Mouse (Mus musculus) lung, postnatal 36 days (tissue): ENCODE results near the gene Pink1.
A peak's percentile ranks its signal among the peaks of the same experiment; 100 is the strongest.

Experiments
- DNase-seq: peaks from one replicate; pipeline ENCODE4 v3.0.0; 2022; ENCODE audit warnings: mixed read lengths

The Pink1 gene

GRCm38 (mm10) chr4:138312105-138312504 is 14.0 kb downstream of the Pink1 start:
- DNase-seq, result no peak

DNA sequence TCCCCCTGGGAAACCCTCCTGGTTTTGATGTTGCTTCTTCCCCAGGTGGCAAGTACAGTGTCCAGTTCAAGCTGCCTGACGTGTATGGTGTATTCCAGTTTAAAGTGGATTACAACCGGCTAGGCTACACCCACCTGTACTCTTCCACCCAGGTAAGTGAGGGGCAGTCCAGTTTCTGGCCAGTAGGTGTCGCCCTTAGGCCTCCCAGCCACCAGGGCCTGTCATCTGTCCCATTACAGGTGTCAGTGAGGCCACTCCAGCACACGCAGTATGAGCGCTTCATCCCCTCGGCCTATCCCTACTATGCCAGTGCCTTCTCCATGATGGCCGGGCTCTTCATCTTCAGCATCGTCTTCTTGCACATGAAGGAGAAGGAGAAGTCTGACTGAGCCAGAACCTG is 14.5 kb downstream of the Pink1 start:
- DNase-seq, result peak; percentile 68

DNA sequence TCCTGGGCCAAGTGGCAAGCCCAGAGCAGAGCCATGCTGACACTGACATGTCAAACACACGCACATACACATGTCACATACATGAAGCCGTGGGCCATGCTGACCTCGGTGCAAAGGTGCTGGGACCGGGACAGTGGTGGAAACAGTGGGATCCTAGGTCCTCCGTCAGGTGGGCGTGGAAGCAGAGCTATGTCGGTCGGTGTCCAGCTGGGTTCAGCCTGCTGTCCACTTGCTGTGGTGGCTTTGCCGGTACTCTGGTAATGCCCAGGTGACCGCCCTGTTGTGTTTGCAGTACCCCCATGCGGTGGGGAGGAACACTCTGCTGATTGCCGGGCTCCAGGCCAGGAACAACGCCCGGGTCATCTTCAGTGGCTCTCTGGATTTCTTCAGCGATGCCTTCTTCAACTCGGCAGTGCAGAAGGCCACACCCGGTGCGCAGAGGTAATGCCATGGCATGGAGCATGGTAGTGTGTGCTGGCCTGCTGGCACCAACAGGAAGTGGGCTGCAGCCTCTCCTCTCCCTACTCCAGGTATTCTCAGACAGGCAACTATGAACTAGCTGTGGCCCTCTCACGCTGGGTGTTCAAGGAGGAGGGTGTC is 15.7 kb downstream of the Pink1 start:
- no peak for DNase-seq

- no peak for DNase-seq
Observed at GRCm38 (mm10) chr4:138307739-138308138, 18.4 kb downstream of the Pink1 start.

- DNase-seq, result no peak
Observed at GRCm38 (mm10) chr4:138307025-138307424, 19.1 kb downstream of the Pink1 start.

DNA sequence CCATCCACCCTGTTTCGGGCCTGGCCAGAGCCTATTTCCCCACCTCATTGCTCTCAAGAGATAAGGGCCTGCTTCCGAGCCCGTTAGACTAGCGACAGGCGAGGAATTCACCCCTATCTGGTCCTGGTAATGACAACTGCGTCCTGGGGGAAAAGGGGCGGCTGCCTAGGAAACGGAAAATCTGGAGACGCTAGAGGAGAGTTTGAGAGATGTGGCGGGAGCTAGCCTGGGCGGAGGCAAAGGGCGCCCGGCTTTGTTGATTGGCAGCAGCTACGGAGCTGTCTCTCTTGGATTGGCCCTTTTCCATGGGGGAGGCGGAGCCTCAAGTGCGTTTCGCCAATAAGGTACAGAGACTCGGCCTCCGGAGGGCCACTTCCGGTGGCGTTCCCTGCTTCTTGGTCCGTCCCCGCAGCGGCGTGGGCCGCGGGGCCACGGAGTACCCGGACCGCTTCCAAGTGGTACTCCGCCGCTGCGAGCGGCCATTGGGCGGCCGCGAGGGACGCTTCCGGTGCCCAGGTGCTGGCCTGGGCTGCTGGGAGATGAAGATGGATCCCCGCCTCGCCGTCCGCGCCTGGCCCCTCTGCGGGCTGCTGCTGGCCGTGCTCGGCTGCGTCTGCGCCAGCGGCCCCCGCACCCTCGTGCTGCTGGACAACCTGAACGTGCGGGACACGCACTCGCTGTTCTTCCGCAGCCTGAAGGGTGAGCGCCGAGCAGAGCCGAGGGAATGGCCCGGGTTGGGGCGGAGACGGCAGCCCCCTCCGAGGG is 21.6 kb downstream of the Pink1 start, which contains the start of gene Ddost:
TSS of gene Ddost (plus strand) at position 391 of the 765 bp plus-strand sequence.
- peak; percentile 99 for DNase-seq

DNA sequence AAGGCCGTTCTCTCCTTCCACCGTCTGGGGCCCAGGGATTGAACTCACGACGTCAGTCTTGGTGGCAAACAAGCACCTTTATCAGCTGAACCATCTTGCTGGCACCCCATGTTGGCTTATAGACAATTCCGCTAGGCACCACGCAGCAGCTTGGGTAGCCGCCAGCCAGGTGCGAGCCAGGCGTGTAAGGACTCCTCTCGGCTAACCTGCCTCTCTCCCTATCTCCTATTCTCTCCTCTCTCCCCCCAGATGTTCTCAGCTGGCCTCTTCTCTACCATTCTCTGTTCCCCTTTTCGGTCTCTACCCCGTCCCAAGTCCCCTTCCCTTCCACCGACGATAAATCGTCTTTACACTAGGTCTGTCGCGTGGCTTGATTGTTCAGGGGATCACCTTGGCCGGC is 22.4 kb downstream of the Pink1 start:
- DNase-seq, result no peak

- DNase-seq, result no peak
Observed at GRCm38 (mm10) chr4:138303011-138303410, 23.1 kb downstream of the Pink1 start.

DNA sequence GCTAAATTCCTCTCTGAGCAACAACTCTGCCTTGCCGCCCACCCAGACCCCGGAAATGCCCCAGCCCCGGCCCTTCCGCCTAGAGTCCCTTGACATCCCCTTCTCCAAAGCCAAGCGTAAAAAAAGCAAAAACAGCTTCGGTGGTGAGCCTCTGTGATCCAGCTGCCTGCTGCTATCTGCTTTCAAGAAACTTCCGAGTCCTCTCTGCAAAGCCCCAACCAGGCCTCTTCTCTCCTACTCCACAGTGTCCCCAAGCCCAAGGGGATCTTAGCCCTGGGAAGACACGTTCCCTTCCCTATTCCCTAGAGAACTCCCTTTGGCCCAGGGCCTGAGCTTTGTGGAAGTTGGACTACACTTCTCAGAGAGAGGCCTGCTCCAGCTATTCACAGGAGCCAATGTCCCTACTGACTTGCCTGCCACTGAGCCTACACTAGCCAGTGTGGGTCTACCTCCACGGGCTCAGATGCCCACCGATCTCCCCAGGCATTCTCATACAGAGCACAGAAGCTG is 24.8 kb downstream of the Pink1 start:
- DNase-seq, result no peak

- no peak for DNase-seq
Observed at GRCm38 (mm10) chr4:138293949-138294550, 32.1 kb downstream of the Pink1 start.

GRCm38 (mm10) chr4:138293261-138293948 is 32.7 kb downstream of the Pink1 start:
- DNase-seq, result no peak

DNA sequence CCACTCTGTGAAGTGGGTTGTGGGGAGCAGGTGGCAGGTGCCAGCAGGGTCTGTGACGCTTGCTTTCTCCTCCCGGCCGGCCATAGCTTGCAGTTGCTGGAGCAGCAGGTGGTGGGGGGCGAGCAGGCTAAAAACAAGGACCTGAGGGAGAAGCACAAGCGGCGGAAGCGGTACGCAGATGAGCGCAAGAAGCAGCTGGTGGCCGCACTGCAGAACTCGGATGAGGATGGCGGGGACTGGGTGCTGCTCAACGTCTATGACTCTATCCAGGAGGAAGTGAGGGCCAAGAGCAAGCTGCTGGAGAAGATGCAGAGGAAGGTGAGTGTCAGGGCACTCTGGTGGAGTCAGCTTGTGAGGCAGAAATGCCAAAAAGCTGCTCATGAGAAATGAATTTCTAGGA is 34.1 kb downstream of the Pink1 start:
- no peak for DNase-seq

GRCm38 (mm10) chr4:138288691-138289090 is 37.4 kb downstream of the Pink1 start:
- DNase-seq, result no peak

- no peak for DNase-seq
Observed at GRCm38 (mm10) chr4:138286411-138286810, 39.7 kb downstream of the Pink1 start.

DNA sequence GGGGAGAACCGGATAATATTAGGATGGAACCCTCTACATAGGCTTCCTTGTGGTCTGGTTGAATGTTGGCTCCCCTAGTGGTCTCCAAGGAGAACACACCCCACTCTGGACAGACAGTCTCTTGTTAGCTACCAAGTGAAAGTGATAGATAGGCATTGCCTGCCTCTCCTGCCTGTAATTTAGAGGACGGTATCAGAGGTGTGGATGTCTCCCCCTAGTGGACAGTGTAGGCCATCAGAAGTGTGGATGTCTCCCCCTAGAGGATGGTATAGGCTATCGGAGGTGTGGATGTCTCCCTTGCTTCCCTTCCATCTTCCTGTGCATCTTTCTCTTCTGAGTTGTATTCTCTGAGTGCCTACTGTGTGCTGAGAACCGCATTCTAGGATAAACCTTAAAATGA is 43.3 kb downstream of the Pink1 start:
- peak; percentile 80 for DNase-seq

GRCm38 (mm10) chr4:138278346-138278745 is 47.8 kb downstream of the Pink1 start:
- no peak for DNase-seq

- peak; percentile 55 for DNase-seq
Observed at GRCm38 (mm10) chr4:138272011-138272997, 53.8 kb downstream of the Pink1 start.

GRCm38 (mm10) chr4:138267869-138268268 is 58.2 kb downstream of the Pink1 start:
- no peak for DNase-seq
